Mouse (Mus musculus) retina, embryonic 14.5 days (tissue): ENCODE measurements around the gene Ttc41.
"Not testable (repeated sequence)": the region's sequence is repeated elsewhere in the genome, so short reads cannot be mapped to it uniquely, and the experiment has no call there.

Source experiments
- DNase-seq: peaks from one replicate; pipeline ENCODE4 v3.0.0-alpha.2; 2015; ENCODE audit warnings: low spot score

Ttc41 gene

DNA sequence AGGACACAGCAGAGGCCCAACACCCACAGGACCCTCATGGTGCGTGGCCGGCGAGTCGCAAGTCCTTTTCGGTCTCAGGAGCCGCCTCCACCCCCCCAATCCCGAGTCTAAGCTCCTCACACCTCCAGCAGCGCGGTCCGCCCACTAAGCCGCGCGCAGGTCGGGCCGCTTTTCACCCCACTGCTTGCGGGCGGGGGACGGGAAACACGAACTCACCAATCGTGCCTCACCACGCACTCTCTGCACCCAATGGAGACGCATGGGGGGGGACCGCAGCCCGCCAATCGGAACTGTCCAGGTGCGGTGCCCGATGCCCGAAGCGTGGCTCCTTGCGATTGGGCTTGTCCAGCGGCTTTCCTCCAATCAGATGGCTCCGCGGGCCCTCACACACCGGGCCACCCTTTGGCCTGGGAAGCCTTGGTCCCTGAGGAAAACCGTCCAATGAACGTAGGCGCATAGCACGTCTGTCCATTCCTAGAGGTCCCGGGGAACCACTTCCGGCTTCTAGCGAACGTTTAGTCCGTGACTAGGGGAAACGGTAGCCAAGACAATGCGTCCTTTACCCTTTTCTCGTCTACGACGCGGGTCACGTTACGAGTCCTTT, at the start of gene Ttc41, which contains the start of gene Hsp90b1:
TSS of gene Ttc41 (plus strand) at position 494 of the 604 bp plus-strand sequence.
TSS of gene Hsp90b1 (minus strand) at position 192 of the 604 bp plus-strand sequence.
- DNase-seq, result peak; percentile 99

DNA sequence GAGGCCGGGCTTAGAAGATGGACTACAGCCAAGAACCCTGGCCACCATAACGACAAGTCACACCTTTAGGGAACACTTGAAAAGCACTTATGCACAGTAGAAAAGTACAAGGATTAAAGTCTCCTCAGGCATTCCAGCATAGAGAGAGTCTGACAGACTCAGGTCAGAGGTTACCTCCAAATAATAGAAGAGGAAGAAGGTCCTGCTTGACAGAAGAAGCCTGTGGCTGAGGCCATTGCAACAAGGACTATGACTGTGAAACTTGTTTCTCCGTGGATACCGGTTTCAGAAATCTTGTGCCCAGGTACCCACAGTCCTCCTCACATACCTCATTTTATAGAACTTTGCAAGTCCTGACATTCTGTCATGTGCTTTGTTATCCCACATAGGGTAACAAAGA, 35.1 kb upstream of the Ttc41 start:
- DNase-seq, result not testable (repeated sequence)

DNA sequence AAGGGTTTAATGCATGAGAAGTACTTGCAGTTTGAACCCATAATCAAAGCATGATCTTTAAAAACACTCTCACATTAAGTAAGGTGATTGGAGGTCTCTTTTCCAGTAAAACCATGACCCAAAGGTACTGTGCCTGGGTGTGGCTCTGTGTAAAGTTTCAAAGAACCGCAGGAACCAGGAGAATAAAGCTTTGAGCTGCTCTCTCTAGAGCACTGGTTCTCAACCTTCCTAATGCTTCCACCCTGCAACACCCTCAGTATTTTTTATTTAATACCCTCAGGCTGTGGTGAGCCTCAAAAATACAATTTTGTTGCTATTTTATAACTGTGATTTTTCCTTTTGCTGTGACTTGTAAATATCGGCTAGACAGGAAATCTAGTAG, 20.8 kb upstream of the Ttc41 start:
- DNase-seq, result not testable (repeated sequence)

DNA sequence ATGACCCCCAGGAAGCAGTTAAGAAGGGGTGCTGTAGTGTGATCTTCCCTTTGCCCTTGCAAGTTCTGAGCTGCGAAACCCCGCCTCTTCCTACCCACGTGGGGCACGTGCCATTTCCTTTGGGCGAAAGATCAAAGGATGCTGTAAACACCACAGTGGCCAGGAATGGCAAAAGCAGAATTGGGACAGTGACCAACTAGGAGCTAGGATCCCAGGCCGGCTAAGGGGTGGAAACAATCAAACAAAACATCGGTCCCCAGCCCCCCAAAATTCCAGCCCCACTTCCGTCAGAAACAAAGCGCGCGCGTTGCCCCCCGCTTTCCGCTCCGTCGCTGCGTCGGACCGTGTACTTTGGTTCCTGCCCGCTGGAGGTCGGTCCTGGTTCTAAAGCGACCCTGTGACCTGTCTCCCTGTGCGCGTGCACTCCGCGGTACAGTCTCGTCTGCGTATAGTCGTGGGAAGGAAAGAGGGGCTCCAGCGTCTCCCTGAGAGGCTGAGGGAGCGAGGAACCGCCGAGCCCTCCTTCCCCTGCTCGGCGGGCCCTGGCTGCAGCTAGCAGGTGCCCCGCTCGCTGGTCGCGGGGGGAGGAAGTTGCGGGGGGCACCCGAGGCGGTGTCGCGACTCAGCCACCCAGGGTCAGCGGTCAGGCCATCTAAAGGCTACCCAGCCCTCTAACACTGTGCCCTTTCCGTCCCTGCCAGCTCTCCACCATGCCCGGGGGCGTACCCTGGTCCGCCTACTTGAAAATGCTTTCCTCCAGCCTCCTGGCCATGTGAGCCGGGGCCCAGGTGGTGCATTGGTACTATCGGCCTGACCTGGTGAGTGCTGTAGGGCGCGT, 20.2 kb upstream of the Ttc41 start:
- DNase-seq, result peak; percentile 83

DNA sequence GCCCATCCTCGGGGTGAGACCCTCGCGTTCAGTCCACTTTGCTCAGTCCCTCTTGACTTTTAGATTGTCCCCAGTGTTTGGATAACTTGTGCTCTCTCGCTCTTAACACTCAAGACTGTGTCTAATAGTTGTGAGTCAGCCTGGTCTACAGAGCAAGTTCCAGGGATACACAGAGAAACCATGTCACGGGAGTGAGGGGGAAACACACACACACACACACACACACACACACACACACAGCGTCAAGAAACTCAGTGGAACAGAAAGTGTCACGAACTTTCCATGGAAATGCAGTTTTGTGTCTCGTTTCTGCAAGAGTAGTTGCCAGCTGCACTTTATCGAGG, 19.6 kb upstream of the Ttc41 start:
- DNase-seq, result not testable (repeated sequence)

DNA sequence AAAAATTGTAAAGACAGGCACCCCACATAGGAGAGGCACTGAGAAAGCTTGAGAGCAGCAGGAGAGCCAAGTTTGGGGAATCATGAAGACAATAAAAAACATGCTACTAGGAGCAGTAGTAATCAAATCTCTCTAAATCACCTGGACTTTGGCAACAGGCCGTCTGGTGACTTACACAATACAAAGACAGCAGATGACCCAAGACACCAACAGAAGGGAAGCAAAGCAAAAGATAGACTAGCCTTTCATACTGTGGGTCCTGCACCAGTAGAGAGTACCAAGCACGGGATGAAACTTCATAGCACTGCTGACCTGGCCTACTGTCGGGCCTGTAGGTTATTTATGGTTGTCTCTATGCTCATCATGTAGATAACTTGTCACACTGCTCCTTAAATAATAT, 5.4 kb upstream of the Ttc41 start:
- no peak for DNase-seq

DNA sequence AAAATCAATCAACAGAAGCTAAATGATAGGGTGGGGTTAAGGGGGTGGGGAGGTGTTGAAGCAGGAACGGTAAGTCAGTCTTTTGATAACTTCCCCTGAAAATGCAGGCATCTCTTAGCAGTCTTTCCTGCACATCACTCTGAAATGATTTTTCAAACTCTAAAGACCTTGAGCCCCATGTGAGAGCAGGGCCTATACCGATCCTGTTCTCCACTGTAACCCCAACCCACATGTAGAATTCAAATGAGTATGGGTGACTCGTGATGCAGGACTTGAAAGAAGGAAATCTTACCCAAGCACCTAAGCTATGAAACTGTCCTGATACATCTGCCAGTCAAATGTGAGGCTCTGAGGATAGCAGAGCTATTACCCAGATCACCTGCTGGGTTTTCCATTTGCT, 4.6 kb upstream of the Ttc41 start:
- no peak for DNase-seq

DNA sequence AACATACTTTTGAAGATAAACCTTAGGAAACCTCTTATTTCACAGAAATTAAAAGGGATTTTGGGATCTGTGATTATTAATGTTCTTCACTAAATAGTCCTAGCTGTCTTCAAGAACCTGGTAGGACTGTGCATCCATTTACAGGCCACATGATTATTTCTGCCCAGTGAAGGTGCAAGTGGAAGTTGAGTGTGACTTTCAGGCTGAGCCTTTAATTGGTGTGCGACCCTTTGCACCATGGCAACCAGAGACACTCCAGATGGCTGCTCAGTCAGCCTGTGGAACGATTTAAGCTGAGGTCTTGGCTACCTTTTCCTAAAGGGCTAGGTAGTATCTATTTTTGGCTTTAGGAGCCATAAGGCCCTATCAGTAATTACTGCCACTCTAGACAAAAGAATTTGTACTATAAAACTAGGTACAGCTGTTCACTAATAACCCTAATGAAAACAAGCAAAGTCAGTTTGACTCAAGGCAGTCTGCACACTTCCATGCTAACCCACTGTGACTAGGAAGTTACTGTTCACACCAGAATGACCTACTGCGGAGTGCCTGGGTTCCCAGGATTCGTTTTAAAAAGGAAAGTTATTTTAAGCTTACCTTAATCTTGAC, 3.2 kb upstream of the Ttc41 start:
- peak; percentile 59 for DNase-seq

DNA sequence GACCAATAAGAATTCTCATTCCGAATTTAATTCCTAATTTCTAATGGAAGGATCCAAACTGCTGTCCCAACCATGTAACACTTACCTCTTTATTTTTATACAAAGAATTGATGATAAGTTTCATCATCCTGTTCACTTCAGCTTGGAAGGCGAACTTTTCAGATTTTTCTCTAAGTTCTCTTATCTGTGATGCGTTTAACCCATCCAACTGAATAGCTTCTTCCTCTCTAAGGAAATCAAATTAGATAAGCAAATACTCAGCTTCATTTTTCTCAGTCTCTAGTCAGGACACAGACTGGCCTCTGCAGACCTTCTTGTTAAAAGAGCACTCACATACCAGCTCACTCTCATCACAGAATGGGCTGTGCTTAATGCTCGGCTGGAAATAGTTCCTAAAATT, 2.2 kb upstream of the Ttc41 start:
- DNase-seq, result no peak

DNA sequence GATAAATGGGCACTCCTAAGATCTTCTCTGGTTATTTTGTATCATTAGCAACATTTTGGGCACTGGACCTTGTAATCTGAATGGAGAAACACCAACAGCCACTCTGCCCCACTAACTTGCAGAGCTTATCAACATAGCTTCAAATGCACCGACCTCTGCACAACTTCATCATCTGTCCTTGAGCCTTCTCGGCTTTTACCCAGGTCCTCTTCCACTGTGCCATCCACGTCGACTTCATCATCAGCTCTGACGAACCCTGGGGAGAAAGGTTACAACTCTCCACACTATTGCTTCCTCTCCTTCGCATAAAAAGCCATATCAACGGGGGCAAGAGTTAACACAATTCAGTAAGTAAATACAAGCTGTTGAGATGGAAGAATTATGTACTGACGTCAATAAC, 1.5 kb upstream of the Ttc41 start:
- DNase-seq, result no peak

DNA sequence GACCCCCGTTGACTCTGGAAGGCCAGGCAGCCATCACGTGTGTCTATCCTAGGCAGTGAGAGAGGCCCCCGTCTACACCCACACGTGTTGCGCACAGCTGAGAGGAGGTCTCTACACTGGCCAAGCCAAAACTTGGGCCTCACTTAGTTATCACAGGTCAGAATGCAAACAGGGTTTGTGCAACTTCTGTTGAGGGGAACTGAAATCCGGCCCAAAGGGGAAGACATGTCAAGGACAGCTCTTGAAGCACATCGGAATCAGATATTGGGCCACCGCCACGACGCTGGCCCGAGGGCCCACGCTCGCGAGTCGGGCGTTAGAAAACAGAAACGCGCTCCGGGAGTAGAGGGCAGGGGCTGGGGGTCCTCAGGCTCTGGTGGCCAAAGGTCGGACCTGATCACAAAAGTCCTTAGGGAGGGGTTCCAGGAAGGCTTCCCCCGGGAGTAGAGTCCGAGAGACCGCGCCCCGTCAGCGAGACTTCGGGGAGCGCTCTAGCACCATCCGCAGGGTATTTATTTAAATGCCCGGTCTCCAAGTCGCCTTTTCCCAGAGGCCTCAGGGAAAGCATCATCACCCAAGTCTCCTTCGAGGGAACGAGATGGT, 921 bp upstream of the Ttc41 start:
- DNase-seq, result peak; percentile 36

DNA sequence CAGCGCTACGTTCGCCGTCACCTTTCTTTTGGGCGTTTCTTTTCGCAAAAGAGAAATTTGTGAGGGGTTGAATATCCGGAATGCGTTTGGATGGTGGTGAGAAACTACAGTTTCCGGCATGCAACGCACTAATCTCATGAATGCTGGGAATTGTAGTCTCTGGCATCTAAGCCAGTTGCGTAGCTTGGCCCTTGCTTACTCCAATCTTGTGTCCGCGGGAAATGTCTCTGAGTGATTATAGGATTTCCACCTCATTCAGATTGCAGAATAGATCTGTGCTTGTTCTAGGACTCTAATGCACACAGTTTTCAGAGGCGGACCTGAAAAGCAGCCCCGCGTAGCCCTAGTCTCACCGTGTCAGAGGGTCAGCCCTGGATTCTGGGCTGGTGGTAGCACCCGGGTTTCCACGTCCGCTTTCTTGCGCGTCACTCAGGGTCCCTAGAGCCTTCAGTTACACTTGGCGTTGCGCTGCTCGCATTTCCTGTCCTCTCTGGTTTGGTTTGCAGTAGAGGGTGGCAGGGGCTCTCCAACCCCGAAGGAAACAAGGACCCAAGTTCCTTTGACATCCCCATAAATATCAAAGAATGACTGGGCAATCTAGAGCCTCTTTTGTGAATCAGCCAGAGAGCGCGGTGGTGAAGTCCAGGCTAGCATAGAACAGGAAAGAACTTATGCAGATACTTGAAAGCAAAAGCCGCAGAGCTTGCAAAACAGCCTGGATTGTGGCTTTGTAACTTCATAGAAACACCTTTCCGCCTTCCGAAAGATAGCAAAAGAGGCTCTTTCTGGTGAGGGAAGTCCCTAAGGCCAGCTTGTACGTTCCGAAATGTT, 526 bp downstream of the Ttc41 start:
- peak; percentile 93 for DNase-seq

DNA sequence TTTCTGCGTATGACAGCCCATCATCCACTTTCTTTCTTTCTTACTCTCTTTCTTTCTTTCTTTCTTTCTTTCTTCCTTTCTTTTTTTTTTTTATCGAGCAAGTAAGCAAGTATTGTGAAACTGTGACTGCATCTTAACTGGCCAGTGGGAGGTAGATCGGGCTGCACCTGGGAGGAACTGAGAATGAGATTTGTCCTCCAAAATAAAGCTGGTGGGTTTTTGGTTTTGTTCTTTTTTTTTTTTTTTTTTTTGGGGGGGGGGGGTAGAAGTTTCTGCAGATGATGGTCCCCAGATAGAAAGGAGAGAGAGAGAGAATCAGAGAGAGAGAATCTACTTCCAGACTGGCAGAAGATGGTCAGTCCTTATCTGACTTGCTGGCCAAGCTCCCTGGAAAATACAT, 1.5 kb downstream of the Ttc41 start:
- DNase-seq, result no peak

DNA sequence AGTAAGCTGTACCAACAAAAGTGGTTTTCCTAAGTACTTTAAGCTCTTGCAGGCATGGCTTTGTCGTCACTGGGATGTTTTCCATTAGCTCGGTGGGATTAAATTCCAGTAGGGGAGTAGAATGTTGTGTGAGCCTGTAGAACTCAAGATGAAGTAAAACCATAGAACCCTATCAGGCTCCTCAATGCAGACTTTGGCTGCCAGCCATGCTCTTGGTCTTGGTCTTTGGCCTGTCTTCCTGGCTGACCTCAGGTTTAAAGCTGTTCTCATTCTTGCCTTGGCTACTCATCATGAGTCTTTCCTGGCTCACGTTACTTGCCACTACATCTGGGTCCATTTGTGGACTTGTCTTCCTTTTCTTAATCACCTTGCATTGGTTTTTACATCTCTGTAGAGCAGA, 6.5 kb downstream of the Ttc41 start:
- no peak for DNase-seq

DNA sequence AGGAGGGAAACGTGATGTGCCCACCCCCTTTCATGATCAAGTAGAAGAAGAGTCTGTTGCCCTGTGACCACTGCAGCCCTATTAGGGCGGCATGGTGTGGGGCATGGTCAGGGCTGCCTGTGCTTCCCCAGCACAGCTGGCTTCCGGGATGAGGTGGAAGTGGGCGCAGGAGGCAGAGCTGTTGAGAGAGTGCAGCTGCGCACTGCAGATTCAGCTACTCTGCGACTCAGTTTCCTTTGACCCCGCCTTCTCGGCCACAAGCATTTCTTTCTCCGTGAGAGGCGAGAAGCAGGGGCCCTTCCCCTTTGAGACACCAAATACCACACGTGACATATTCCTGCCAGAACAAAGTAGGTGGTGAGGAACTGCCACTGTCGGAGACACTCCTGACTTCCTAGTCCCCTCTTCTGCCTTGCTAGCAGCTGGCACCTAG, 22.0 kb downstream of the Ttc41 start:
- DNase-seq, result peak; percentile 65

DNA sequence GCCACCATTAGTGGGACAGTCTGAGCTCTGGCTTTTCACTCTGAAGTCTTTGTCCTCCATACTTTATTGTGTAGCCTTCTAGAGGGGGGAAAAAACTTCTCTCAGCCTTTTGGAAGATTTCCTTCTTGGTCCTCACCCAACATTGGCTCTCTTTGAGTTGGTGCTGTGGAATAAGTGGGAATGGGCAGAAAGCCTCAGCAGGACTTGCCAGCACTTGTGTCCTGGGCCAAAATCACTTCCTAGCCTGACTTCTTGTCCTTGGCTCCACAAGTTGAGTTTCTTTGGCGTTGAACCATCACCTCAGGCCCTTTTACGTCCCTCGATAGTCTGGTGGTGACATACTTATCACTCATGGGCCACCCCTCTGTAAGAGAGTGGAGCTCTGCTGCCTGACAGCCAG, 22.6 kb downstream of the Ttc41 start:
- no peak for DNase-seq

DNA sequence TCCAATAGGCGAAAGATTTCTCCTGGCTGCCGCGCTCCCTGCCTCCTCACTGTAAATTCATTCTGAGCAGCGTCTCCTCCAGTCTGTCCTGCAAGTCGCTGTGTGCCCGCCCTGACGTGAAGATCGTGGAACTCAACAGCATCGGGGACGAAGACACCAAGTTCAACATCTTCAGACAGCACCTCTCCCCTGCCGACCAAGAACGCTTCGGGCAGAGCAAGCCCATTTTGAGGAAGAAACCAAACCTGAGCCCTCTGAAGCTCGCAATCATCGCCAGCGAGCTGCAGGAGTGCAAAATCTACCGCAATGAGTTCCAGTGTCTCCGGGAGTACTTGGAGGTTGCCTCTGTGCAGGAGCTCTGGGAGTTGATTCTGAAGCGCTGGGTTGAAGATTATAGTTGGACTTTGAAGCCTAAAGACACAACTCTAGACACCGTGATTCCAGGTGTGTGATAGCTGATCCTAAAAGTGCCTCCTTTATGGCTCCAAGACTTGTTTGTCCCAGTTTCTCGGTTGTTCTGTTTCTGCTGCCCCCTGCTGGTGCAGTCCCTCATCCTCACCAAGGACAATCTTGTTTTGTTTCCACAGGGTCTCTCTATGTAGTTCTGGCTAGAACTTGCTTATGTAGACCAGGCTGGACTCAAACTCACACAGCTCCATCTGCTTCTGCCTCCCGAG, 25.4 kb downstream of the Ttc41 start:
- peak; percentile 91 for DNase-seq

DNA sequence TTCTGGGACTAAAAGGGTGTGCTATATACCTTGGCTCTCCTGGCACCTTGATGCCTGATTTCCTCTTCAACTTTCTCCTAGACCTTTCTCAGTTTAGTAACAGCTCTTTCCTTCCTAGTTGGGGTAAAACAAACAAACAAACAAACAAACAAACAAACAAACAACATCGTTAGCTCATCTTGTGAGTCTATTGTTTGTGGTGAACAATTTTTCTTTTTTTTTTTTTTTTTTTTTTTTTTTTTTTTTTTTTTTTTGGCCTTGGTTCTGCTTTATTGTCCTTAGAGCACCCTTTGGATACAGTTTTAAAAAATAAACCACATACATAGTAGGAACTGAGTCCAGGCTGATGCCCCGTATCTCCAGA, 25.9 kb downstream of the Ttc41 start:
- DNase-seq, result no peak

DNA sequence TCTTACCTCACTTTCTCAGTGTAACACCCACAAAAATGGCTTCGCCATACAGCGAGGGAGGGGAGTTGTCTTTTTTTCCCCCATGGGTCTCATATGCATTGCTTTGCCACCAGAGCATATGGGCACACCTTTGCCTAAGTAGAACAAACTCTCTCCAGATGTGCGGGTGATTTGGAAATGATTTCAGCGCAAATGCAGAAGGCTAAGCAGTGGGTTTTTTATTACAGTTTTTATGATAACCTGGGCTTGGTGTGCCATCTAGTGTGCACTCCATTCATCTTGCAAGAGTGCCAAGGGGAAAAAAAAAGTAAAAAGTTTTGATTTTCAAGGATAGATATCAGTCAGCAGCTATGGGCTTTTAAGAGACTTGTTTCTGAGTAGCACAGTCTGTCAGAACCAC, 29.4 kb downstream of the Ttc41 start:
- no peak for DNase-seq

DNA sequence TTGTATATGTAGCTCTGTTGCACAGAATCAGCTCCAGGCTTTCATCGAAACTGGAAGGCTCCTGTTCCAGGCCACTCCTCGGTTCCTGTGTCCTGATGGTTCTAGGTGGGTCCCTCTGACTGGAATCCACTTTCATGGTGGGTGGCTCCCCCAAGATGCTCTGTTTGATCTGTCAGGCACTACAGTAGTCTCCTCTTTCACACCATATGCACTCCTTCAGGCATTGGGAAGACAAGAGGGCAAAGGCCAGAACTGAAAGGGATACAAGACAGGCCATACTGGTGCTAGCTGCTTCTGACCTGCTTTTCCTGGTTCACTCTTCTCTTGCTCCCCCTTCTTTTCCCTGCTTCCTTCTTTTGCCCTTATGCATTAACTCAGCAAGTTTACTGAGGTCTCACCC, 37.3 kb downstream of the Ttc41 start:
- DNase-seq, result no peak

DNA sequence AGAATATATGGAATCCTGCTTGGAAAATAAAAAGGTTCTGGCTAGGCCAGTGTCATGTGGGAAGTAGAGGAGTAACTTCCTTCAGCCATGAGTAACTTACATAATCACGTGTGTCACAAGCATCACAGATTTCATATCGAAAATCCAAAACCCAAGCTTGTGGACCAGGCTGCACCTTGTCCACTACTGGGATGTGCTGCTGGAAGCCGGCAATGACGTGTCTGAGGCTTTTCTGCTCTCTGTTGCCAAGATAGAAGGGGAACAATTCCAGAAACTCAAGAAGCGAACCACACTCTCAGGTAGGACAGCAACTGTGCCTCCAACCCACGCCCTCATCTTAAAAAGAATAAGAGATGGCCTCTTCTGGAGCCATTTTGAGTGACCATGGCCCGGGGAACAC, 38.7 kb downstream of the Ttc41 start:
- DNase-seq, result no peak
